Mouse (Mus musculus): ENCODE measurements around the gene Ndufaf2.

GRCm38 (mm10) chr13:107964616-107965015 lies 193.8 kb downstream of the Ndufaf2 start:
- TF ChIP-seq POLR2A (IDR thresholded peaks at IDR 0.05; ENCODE audit: control insufficient read depth, low read depth, low read length) (no peak), CTCF (IDR thresholded peaks at IDR 0.05; ENCODE audit: control insufficient read depth, insufficient read depth, insufficient replicate concordance, low read depth, low read length) (no peak)

All from testis, adult 2 months (tissue).